Mouse (Mus musculus): ENCODE data around the gene Cotl1. TPM values are rescaled to one million over a fixed set of nuclear protein-coding genes. Genes with fewer than 3 reads are reported as not detected.

Gene Cotl1
- 28.5 and 28.8 TPM in 2 replicates for polyA plus RNA-seq (2015; fragmentation: Nextera tagmentation; extraction: Ambion mirVana)

DNA sequence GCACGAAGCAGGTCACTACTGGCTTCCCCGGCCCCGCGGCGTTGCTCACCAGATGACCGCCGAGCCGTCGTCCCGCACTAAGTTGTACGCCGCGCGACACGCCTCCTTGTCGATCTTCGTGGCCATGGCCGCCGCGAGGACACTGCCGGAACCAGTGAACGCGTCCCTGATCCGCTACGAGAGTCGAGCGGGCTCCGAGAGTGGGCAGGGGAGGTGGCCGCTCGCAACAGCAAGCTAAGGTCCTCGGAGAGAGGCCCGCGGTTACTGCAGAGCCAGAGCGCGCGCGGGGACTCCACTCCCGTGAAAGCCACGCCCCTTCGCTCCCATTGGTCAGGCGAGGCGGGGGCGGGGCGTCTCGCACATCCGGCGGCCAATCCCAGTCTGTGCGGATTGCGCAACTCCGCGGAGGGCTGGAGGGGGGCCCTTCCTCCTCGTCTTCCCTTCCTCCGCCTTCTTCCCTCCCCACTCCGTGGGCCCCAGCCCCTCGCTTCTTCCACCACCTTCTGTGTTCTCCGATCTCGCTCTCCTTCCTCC, at the start of gene Cotl1:
Cotl1 (minus strand) TSS at position 270 of the 534 bp plus-strand sequence.
- ATAC-seq (peak; percentile 89), DNase-seq (peak; percentile 97)
- Histone ChIP-seq H3K9ac (replicated peaks) (peak within 1 kb of the TSS; percentile 84), H3K4me2 (ENCODE audit: low read depth, low read length) (peak within 1 kb of the TSS; percentile 95), H3K4me1 (ENCODE audit: insufficient read depth) (peaks cover 32% of the 10 kb centered on the region), H3K36me3 (replicated peaks; ENCODE audit: insufficient read depth, low read length) (no peaks in the 10 kb centered on the region; the same call in 1 of the 2 replicates), H3K27me3 (ENCODE audit: insufficient read depth, low read length) (no peaks in the 10 kb centered on the region; the same call in 1 of the 2 replicates), H3K4me3 (ENCODE audit: low read depth, low read length) (peak within 1 kb of the TSS; percentile 78), H3K9me3 (ENCODE audit: low read length) (no peaks in the 10 kb centered on the region), H3K27ac (ENCODE audit: low read depth) (peak within 1 kb of the TSS; percentile 82)
- TF ChIP-seq EP300 (IDR thresholded peaks at IDR 0.05; ENCODE audit: low read depth) (no peak), CTCF (IDR thresholded peaks at IDR 0.05; ENCODE audit: low read depth) (no peak)
- WGBS (ENCODE audit: insufficient replicate concordance) = under 1% methylated on average over 54 of the region's 57 CpGs

DNA sequence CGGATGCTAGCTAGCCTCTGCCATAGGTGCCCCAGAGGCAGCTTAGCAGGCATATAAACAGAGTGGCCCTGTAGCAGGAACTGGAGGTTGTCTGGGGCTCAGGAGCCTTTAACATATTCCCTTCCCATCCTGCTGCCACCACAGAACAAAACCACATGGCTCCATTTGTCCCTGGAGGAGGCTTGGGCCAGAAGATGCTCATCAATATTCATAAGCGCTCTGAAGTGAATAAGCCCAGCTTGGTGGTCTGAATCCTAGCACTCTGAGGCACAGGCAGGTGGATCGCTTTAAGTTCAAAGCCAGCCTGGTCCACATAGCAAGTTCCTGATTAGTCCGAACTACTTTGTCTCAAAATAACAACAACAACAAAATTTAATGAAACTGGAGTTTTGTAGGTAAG, 47.7 kb upstream of the Cotl1 start:
- no peak for TF ChIP-seq EP300 (IDR thresholded peaks at IDR 0.05; ENCODE audit: low read depth)
- Histone ChIP-seq H3K9ac (replicated peaks) (no peak overlapping the region), H3K27ac (ENCODE audit: low read depth) (no peak overlapping the region), H3K9me3 (ENCODE audit: low read length) (no peaks in the 10 kb centered on the region), H3K36me3 (replicated peaks; ENCODE audit: insufficient read depth, low read length) (no peaks in the 10 kb centered on the region), H3K4me1 (ENCODE audit: insufficient read depth) (peaks cover 7% of the 10 kb centered on the region), H3K4me3 (ENCODE audit: low read depth, low read length) (no peak overlapping the region), H3K4me2 (ENCODE audit: low read depth, low read length) (no peak overlapping the region), H3K27me3 (ENCODE audit: insufficient read depth, low read length) (no peaks in the 10 kb centered on the region)
- no peak for ATAC-seq
- WGBS (ENCODE audit: insufficient replicate concordance) = 71% methylated on average over 4 of the region's 4 CpGs
- DNase-seq = no peak

DNA sequence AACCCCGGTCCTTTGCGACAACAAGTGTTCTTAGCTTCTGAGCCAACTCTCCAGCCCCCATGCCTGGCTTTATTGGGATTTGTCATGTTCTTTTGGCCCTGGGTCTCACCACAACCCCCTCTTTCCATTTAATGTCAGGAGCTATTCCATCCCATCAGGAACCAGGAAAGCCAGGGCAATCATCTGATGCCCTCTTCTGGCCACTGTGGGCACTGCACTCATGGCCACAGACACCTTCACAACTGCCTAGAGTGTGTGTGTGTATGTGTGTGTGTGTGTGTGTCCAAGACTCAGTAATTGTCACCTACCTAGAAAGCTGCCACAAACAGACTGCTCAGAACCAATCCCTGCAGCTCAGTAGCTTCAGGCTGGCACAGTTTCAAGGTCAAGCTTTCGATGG, 46.8 kb upstream of the Cotl1 start:
- H3K27me3 ChIP-seq (ENCODE audit: insufficient read depth, low read length) = no peaks in the 10 kb centered on the region
- no peak for ATAC-seq
- TF ChIP-seq CTCF (IDR thresholded peaks at IDR 0.05; ENCODE audit: low read depth) = peak; percentile 92
- no peak for TF ChIP-seq EP300 (IDR thresholded peaks at IDR 0.05; ENCODE audit: low read depth)
- 88% methylated on average over 3 of the region's 3 CpGs for WGBS (ENCODE audit: insufficient replicate concordance)
- H3K27ac ChIP-seq (ENCODE audit: low read depth) = no peak overlapping the region
- no peaks in the 10 kb centered on the region for H3K9me3 ChIP-seq (ENCODE audit: low read length)
- H3K4me3 ChIP-seq (ENCODE audit: low read depth, low read length) = no peak overlapping the region
- H3K36me3 ChIP-seq (replicated peaks; ENCODE audit: insufficient read depth, low read length) = no peaks in the 10 kb centered on the region
- peaks cover 7% of the 10 kb centered on the region for H3K4me1 ChIP-seq (ENCODE audit: insufficient read depth)
- no peak overlapping the region for H3K9ac ChIP-seq (replicated peaks)
- no peak overlapping the region for H3K4me2 ChIP-seq (ENCODE audit: low read depth, low read length)
- peak; percentile 72 for DNase-seq

- H3K9ac ChIP-seq (replicated peaks) = 0 out of 2 replicates have a peak overlapping the region, but pooled peaks have one; percentile 6
- H3K27me3 ChIP-seq (ENCODE audit: insufficient read depth, low read length) = no peaks in the 10 kb centered on the region
- H3K4me2 ChIP-seq (ENCODE audit: low read depth, low read length) = 0 out of 2 replicates have a peak overlapping the region, but pooled peaks have one; percentile 1
- peak; percentile 59 for DNase-seq
- H3K36me3 ChIP-seq (replicated peaks; ENCODE audit: insufficient read depth, low read length) = no peaks in the 10 kb centered on the region
- ATAC-seq = peak; percentile 95
- WGBS (ENCODE audit: insufficient replicate concordance) = 39% methylated on average over 3 of the region's 3 CpGs
- TF ChIP-seq EP300 (IDR thresholded peaks at IDR 0.05; ENCODE audit: low read depth) (no peak), CTCF (IDR thresholded peaks at IDR 0.05; ENCODE audit: low read depth) (no peak)
- no peak overlapping the region for H3K4me3 ChIP-seq (ENCODE audit: low read depth, low read length)
- H3K9me3 ChIP-seq (ENCODE audit: low read length) = no peaks in the 10 kb centered on the region
- peak overlapping the region; percentile 58 for H3K27ac ChIP-seq (ENCODE audit: low read depth)
- peaks cover 7% of the 10 kb centered on the region for H3K4me1 ChIP-seq (ENCODE audit: insufficient read depth)
Measured at GRCm38 (mm10) chr8:119885612-119886011, 45.3 kb upstream of the Cotl1 start.

- WGBS (ENCODE audit: insufficient replicate concordance) = 88% methylated on average over 7 of the region's 7 CpGs
- no peak for ATAC-seq
Measured at GRCm38 (mm10) chr8:119883281-119883680, 42.9 kb upstream of the Cotl1 start.

GRCm38 (mm10) chr8:119881917-119882316, 41.6 kb upstream of the Cotl1 start:
- Histone ChIP-seq H3K27ac (ENCODE audit: low read depth) (no peak overlapping the region), H3K4me1 (ENCODE audit: insufficient read depth) (peaks cover 7% of the 10 kb centered on the region), H3K9me3 (ENCODE audit: low read length) (no peaks in the 10 kb centered on the region), H3K4me3 (ENCODE audit: low read depth, low read length) (no peak overlapping the region), H3K27me3 (ENCODE audit: insufficient read depth, low read length) (no peaks in the 10 kb centered on the region), H3K4me2 (ENCODE audit: low read depth, low read length) (no peak overlapping the region), H3K36me3 (replicated peaks; ENCODE audit: insufficient read depth, low read length) (peaks cover 2% of the 10 kb centered on the region), H3K9ac (replicated peaks) (no peak overlapping the region)
- DNase-seq (no peak), ATAC-seq (no peak)
- 80% methylated on average over 8 of the region's 8 CpGs for WGBS (ENCODE audit: insufficient replicate concordance)
- TF ChIP-seq CTCF (IDR thresholded peaks at IDR 0.05; ENCODE audit: low read depth) (no peak), EP300 (IDR thresholded peaks at IDR 0.05; ENCODE audit: low read depth) (no peak)

More at GRCm38 (mm10) chr8:119883281-119883680, 42.9 kb upstream of the Cotl1 start:
- DNase-seq = no peak
- Histone ChIP-seq H3K9ac (replicated peaks) (no peak overlapping the region), H3K4me3 (ENCODE audit: low read depth, low read length) (no peak overlapping the region), H3K4me1 (ENCODE audit: insufficient read depth) (peaks cover 7% of the 10 kb centered on the region), H3K9me3 (ENCODE audit: low read length) (no peaks in the 10 kb centered on the region), H3K4me2 (ENCODE audit: low read depth, low read length) (no peak overlapping the region), H3K36me3 (replicated peaks; ENCODE audit: insufficient read depth, low read length) (no peaks in the 10 kb centered on the region; the same call in 1 of the 2 replicates), H3K27ac (ENCODE audit: low read depth) (no peak overlapping the region), H3K27me3 (ENCODE audit: insufficient read depth, low read length) (no peaks in the 10 kb centered on the region)
- TF ChIP-seq EP300 (IDR thresholded peaks at IDR 0.05; ENCODE audit: low read depth) (no peak), CTCF (IDR thresholded peaks at IDR 0.05; ENCODE audit: low read depth) (no peak)
